Mouse (Mus musculus) forebrain, postnatal 0 days (tissue): ENCODE measurements at regions not wholly inside any gene's neighbourhood (a gene's known extent, or its start where the extent isn't known, plus 50 kb on each side); places are given as distances from the start of the nearest gene placed in this dataset.

Source experiments
- ATAC-seq: fragments of 200-750 bp; cut with Nextera tagmentation; 2 replicates; pipeline ENCODE4 v1.8.0; 2017; ENCODE audit warnings: mild to moderate bottlenecking, moderate library complexity
- DNase-seq: peaks from one replicate; pipeline ENCODE4 v3.0.0-alpha.2; 2015
- H3K27ac ChIP-seq: fragments of 300-500 bp; sonication (generic); 2 replicates; pipeline ENCODE4 v1.5.1; 2014; ENCODE audit warnings: low read depth, mild to moderate bottlenecking, antibody characterized with exemption, low read length, moderate library complexity, mixed read lengths
- H3K27me3 ChIP-seq: fragments of 300-500 bp; sonication (generic); 2 replicates; pipeline ENCODE4 v1.6.1; 2014; ENCODE audit warnings: mild to moderate bottlenecking, low read length, mixed read lengths; ENCODE audit not compliant: insufficient read depth
- H3K36me3 ChIP-seq: fragments of 300-500 bp; sonication (generic); 2 replicates; pipeline ENCODE4 v1.6.1; 2014; ENCODE audit warnings: mild to moderate bottlenecking, moderate library complexity; ENCODE audit not compliant: insufficient read depth
- H3K4me1 ChIP-seq: fragments of 300-500 bp; sonication (generic); 2 replicates; pipeline ENCODE4 v1.6.1; 2014; ENCODE audit warnings: antibody characterized with exemption; ENCODE audit not compliant: insufficient read depth
- H3K4me2 ChIP-seq: fragments of 300-500 bp; sonication (generic); 2 replicates; pipeline ENCODE4 v1.6.1; 2014; ENCODE audit warnings: low read depth, mild to moderate bottlenecking, moderate library complexity
- H3K4me3 ChIP-seq: fragments of 300-500 bp; sonication (generic); 2 replicates; pipeline ENCODE4 v1.5.1; 2014; ENCODE audit warnings: low read depth, low read length, mixed read lengths
- H3K9ac ChIP-seq: fragments of 300-500 bp; sonication (generic); 2 replicates; pipeline ENCODE4 v1.6.1; 2014; ENCODE audit warnings: mild to moderate bottlenecking
- H3K9me3 ChIP-seq: fragments of 300-500 bp; sonication (generic); 2 replicates; pipeline ENCODE4 v1.6.1; 2016; ENCODE audit warnings: low read length
- CTCF ChIP-seq: sonication (generic); IDR thresholded peaks from 2 replicates; pipeline ENCODE4 v1.5.1; 2016; ENCODE audit warnings: antibody characterized with exemption, control low read depth, low read depth
- WGBS: fragments of 180-500 bp; shearing (Covaris S2); extraction: QIAGEN DNeasy Blood & Tissue Kit; methylation state at CpG from one replicate; pipeline ENCODE4 v1.1.7; 2014; 5-methylcytosine and 5-hydroxymethylcytosine counted together

GRCm38 (mm10) chr8:49396519-49396918 lies 552.8 kb upstream of the Tenm3 start:
- ATAC-seq (no peak), DNase-seq (no peak)
- no peak for TF ChIP-seq CTCF
- no peaks in the 10 kb centered on the region for H3K9me3 ChIP-seq
- H3K4me2 ChIP-seq, result no peak overlapping the region
- 87% methylated on average over 4 of the region's 4 CpGs for WGBS
- H3K9ac ChIP-seq, result no peak overlapping the region
- no peaks in the 10 kb centered on the region for H3K36me3 ChIP-seq
- H3K27ac ChIP-seq, result no peak overlapping the region
- no peak overlapping the region for H3K4me3 ChIP-seq
- H3K27me3 ChIP-seq, result no peaks in the 10 kb centered on the region
- no peaks in the 10 kb centered on the region for H3K4me1 ChIP-seq

- TF ChIP-seq CTCF, result peak; percentile 53
- Histone ChIP-seq H3K4me3 (no peak overlapping the region), H3K9ac (no peak overlapping the region), H3K4me2 (no peak overlapping the region), H3K9me3 (no peaks in the 10 kb centered on the region), H3K36me3 (no peaks in the 10 kb centered on the region), H3K4me1 (no peaks in the 10 kb centered on the region), H3K27ac (no peak overlapping the region), H3K27me3 (no peaks in the 10 kb centered on the region)
- DNase-seq (peak; percentile 18), ATAC-seq (peak; percentile 34; the same call in 1 of the 2 replicates)
- WGBS, result 30% methylated on average over 1 of the region's 1 CpGs
These were observed 551.3 kb upstream of the Tenm3 start for GRCm38 (mm10) chr8:49395029-49395428.

GRCm38 (mm10) chr8:49389525-49389924 lies 545.8 kb upstream of the Tenm3 start:
- WGBS, result 75% methylated on average over 3 of the region's 3 CpGs
- ATAC-seq, result no peak
- H3K27me3 ChIP-seq, result no peaks in the 10 kb centered on the region

GRCm38 (mm10) chr8:49387587-49387986 lies 543.8 kb upstream of the Tenm3 start:
- Histone ChIP-seq H3K9ac (no peak overlapping the region), H3K9me3 (no peaks in the 10 kb centered on the region), H3K4me1 (no peaks in the 10 kb centered on the region), H3K4me2 (no peak overlapping the region), H3K27ac (no peak overlapping the region), H3K27me3 (no peaks in the 10 kb centered on the region), H3K4me3 (no peak overlapping the region), H3K36me3 (no peaks in the 10 kb centered on the region)
- no peak for TF ChIP-seq CTCF
- DNase-seq, result no peak
- ATAC-seq, result no peak
- 59% methylated on average over 2 of the region's 2 CpGs for WGBS

More at GRCm38 (mm10) chr8:49389525-49389924, 545.8 kb upstream of the Tenm3 start:
- DNase-seq, result no peak
- no peak overlapping the region for H3K27ac ChIP-seq
- no peak for TF ChIP-seq CTCF
- H3K36me3 ChIP-seq, result no peaks in the 10 kb centered on the region
- no peak overlapping the region for H3K4me2 ChIP-seq
- no peak overlapping the region for H3K4me3 ChIP-seq
- H3K9me3 ChIP-seq, result no peaks in the 10 kb centered on the region
- no peak overlapping the region for H3K9ac ChIP-seq
- H3K4me1 ChIP-seq, result no peaks in the 10 kb centered on the region

- Histone ChIP-seq H3K4me2 (no peak overlapping the region), H3K9ac (no peak overlapping the region), H3K27ac (no peak overlapping the region), H3K9me3 (no peaks in the 10 kb centered on the region), H3K4me1 (no peaks in the 10 kb centered on the region), H3K27me3 (no peaks in the 10 kb centered on the region), H3K36me3 (no peaks in the 10 kb centered on the region), H3K4me3 (no peak overlapping the region)
- DNase-seq, result peak; percentile 13
- 26% methylated on average over 9 of the region's 9 CpGs for WGBS
- no peak for TF ChIP-seq CTCF
- ATAC-seq, result no peak
These were observed 528.9 kb upstream of the Tenm3 start for GRCm38 (mm10) chr8:49372686-49373085.

- ATAC-seq (peak; percentile 45; the same call in 1 of the 2 replicates), DNase-seq (peak; percentile 67)
- Histone ChIP-seq H3K27me3 (no peaks in the 10 kb centered on the region), H3K4me3 (no peak overlapping the region), H3K9ac (no peak overlapping the region), H3K4me1 (no peaks in the 10 kb centered on the region), H3K27ac (no peak overlapping the region), H3K4me2 (no peak overlapping the region), H3K36me3 (no peaks in the 10 kb centered on the region), H3K9me3 (no peaks in the 10 kb centered on the region)
- TF ChIP-seq CTCF, result no peak
- WGBS, result 24% methylated on average over 2 of the region's 2 CpGs
These were observed 518.9 kb upstream of the Tenm3 start for GRCm38 (mm10) chr8:49362682-49363081.

- ATAC-seq (no peak), DNase-seq (no peak)
- no peak for TF ChIP-seq CTCF
- H3K9me3 ChIP-seq, result no peaks in the 10 kb centered on the region
- WGBS, result 54% methylated on average over 2 of the region's 2 CpGs
- H3K9ac ChIP-seq, result no peak overlapping the region
- no peaks in the 10 kb centered on the region for H3K27me3 ChIP-seq
- H3K36me3 ChIP-seq, result no peaks in the 10 kb centered on the region
- H3K27ac ChIP-seq, result no peak overlapping the region
- H3K4me2 ChIP-seq, result no peak overlapping the region
- no peaks in the 10 kb centered on the region for H3K4me1 ChIP-seq
- no peak overlapping the region for H3K4me3 ChIP-seq
These were observed 517.7 kb upstream of the Tenm3 start for GRCm38 (mm10) chr8:49361443-49361842.

GRCm38 (mm10) chr8:49360121-49360520 lies 516.4 kb upstream of the Tenm3 start:
- ATAC-seq, result no peak
- no peak overlapping the region for H3K9ac ChIP-seq
- no peak for TF ChIP-seq CTCF
- H3K4me3 ChIP-seq, result no peak overlapping the region
- no peaks in the 10 kb centered on the region for H3K9me3 ChIP-seq
- H3K4me2 ChIP-seq, result no peak overlapping the region
- H3K27ac ChIP-seq, result no peak overlapping the region
- no peak for DNase-seq
- no peaks in the 10 kb centered on the region for H3K27me3 ChIP-seq
- no peaks in the 10 kb centered on the region for H3K4me1 ChIP-seq
- WGBS, result 40% methylated on average over 4 of the region's 4 CpGs
- no peaks in the 10 kb centered on the region for H3K36me3 ChIP-seq
